Mouse (Mus musculus): ENCODE measurements around the gene Ly6g6d. TPM values are rescaled to one million over a fixed set of nuclear protein-coding genes. Genes with fewer than 3 reads are reported as not detected.
"Not testable (repeated sequence)": the region's sequence is repeated elsewhere in the genome, so short reads cannot be mapped to it uniquely, and the experiment has no call there.

The Ly6g6d gene
- polyA plus RNA-seq (2012; rRNA removed), result 2.3 and 2.9 TPM in 2 replicates

DNA sequence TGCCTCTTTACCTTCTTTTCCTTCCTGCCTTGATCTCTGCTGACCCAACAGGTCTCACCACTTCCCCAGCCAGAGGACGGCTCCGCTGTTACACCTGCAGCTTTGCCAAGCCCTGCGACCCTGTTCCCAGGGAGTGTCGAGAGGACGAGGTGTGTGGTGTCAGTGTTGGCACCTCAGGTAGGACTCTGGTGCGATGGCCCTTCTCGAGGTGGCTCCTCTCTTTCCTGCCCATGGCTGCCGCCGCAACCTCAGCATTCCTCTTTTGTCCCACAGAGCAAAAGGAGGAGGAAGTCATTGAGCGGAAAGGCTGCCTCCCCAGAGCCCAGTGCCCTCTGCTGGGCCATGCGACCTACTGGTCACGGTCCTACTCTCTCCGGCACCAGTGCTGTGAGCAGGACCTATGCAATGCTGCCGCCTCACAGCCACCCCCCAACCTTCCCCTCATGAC is at the start of gene Ly6g6d:
Ly6g6d (minus strand) TSS at position 280 of the 448 bp plus-strand sequence.
- no peak for DNase-seq (ENCODE audit: extremely low spot score in 1 of 2, low spot score in 1 of 2)

DNA sequence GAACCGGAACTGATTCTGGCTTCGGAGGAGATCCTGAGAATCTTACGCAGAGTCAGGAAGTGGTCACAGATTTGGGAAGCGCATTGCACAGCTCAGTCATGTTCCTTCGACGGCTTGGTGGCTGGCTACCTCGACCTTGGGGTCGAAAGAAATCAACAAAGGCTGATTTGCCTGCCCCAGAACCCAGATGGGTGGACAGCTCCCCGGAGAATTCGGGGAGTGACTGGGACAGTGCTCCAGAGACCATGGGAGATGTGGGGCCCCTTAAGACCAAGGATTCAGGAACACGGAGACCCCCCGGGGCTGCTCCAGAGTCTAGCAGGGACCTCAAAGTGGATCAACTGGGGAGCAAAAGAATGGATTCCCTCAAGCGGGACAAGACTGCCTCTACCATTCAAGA is 49.2 kb upstream of the Ly6g6d start:
- DNase-seq (ENCODE audit: extremely low spot score in 1 of 2, low spot score in 1 of 2), result no peak

DNA sequence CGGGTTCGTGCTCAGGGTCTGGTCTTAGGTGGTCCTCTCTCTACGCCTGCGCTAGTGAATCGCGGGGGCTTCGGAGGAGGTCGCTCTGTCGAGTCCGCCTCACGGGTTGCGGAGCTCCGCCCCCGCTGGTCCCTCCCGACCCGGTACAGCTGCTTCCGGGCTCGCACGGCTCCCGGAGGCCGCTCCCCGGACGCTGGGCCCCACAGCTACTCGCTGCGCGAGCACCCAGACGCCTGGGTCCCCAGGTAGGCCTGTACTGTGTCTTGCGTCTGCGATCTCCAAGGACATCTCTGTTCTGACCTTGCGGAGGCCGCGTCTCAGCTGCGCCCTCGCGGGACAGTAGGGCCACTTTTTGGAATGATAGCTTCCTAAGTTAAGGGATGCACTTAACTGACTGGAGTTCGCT is 48.3 kb upstream of the Ly6g6d start, which contains the start of gene D17H6S53E:
D17H6S53E (plus strand) TSS at position 168 of the 406 bp plus-strand sequence.
- peak in 1 of 2 experiments; percentile 74 for DNase-seq (ENCODE audit: extremely low spot score in 1 of 2, low spot score in 1 of 2)

DNA sequence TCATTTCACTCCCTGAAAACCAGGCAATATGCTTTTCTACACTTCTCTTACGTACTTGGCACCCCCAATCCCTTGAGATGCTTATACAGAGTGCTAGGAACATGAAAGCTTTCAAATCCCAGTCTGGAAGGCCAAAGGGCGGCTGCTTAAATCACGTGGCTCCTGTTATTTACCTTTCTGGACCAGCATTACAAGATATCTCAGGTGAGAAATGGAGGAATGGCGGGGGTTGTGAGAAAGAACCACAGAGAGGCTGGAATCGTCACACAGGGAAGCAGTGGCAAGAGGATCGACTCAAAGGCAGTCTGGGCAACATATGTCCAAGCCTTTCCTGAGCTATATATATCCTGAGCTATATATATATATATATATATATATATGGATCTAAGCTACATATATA is 47.7 kb upstream of the Ly6g6d start:
- DNase-seq (ENCODE audit: extremely low spot score in 1 of 2, low spot score in 1 of 2), result no peak

DNA sequence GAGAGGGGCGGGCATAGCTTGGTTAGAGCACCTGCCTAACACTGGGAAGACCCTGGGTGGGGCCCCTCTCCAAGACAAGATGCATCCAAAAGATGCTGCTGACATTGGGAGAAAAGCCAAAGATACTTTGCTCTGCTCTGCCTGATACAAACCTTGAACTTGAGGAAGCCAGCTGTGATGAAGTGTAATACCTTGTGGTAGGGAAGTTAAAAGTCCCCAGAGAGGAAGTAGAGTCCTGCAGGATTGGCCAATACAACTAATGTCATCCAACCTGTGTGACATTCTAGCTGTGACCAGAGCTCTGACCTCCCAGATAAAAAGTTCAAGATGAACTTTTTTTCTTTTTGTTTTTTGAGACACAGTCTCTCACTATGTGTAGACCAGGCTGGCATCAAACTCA is 47.2 kb upstream of the Ly6g6d start:
- no peak for DNase-seq (ENCODE audit: extremely low spot score in 1 of 2, low spot score in 1 of 2)

DNA sequence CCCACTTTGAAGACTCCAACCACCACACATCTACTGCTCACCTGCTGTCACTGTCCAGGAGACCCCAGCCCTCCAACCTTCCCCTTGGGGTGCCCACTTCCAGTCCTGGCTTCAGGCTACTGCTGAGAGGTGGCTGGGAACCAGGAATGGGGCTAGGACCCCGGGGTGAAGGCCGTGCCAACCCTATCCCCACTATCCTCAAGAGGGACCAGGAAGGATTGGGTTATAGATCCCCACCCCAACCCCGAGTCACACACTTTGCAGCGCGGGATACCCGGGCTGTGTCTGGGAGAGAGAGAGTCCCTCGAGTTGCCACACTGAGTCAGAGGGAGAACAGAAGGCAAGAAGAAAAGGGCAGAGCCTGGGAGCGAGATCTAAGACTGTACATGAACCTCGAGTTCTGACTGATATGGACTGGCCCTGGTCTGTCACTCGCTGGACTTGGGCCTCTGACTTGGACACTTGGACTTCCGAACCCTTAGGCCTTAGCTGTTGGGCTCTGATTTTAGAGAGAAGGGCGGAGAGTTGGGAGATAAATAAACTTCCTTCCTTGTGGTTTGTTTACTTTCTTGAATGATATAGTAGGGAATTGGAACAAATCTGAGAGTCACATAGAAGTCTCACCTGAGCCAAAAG is 46.5 kb upstream of the Ly6g6d start:
- DNase-seq (ENCODE audit: extremely low spot score in 1 of 2, low spot score in 1 of 2), result not testable (repeated sequence)

DNA sequence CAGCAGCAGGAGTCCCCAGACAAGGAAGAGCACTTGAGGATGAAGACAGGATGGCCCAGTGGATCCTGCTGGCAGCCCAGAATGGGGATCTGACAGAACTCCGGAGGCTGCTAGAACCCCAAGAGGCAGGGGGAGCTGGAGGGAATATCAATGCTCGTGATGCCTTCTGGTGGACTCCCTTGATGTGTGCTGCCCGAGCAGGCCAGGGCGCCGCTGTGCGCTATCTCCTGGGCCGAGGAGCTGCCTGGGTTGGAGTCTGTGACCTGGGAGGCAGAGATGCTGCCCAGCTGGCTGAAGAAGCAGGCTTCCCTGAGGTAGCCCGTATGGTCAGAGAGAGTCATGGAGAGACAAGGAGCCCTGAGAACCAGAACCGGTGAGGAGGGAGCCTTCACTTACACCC is 45.4 kb upstream of the Ly6g6d start:
- DNase-seq (ENCODE audit: extremely low spot score in 1 of 2, low spot score in 1 of 2), result not testable (repeated sequence)

DNA sequence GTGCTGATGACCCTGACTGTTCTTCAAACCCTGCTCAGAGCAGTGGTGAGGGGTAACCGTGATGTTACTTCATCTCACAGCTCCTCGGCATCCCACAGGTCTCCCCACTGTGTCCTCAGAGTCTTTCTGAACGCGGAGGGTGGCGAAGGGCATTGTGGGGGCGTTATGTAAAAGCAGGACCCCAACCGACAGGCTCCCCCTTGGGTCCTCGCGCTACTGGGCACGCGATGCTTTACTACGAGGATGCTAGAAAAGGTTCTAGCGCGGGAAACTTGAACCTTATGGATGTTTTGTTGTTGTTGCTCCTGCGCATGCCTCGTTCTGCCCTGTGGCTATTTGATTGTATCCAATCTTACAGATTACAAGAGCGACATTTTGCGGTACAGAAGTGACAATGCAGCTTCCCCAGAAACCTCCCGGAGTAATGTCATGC is 44.0 kb upstream of the Ly6g6d start, which contains the start of gene Csnk2b:
Csnk2b (minus strand) TSS at position 183 of the 433 bp plus-strand sequence.
- peak; percentile 69 to 82 for DNase-seq (ENCODE audit: extremely low spot score in 1 of 2, low spot score in 1 of 2)

DNA sequence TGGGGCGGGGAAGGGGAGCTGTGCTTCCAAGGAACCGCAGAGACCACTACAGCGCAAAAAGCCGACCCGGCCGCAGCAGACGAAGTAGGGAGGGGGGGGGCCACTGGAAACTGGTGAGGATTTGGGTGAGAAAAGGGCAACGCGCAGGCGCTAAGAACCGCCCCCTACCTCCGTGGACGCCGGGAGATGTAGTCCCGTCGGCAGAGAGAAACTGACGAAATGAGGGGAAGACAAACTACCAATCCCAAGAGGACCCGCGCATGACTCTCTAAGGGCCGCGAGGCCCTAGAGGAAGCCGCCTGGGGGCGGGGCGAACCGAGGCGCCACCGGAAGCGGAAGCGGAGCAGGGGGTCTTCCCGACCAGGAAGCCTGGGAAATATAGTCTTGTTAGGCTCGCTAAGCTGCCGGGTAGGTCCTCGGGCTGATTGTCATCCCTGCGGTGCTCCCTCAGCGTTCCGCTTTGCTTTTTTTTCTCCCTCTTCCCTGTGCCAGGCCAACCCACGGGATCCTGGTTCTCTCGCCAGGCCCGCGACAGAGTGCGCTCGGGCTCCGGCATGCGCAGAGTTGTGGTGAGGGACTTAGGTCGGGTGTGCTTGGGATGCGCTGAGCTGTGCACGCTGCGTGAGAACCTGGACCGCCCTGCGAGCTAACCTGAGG is 43.4 kb upstream of the Ly6g6d start, which contains the start of gene Gpank1:
Gpank1 (plus strand) TSS at position 313 of the 657 bp plus-strand sequence.
- DNase-seq (ENCODE audit: extremely low spot score in 1 of 2, low spot score in 1 of 2), result peak; percentile 98

DNA sequence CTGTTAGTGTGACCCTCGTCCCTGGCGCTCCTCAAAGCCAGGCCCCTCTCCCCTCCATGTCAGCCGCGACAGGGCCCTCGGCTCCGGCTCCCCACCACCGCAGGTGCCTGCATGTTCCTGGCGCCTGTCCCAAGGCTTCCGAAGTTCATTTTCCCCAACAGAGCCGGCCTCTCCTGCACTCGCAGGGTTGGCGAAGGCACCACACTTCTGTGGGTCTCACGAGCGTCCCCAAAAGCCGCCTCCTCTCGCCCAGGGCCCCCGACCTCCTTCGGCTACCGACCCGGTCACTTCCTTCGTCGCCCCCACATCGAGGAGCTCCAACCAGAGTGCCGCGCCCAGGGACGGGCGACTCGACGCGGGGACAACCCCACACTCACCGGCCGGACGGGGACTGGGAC is 42.9 kb upstream of the Ly6g6d start:
- DNase-seq (ENCODE audit: extremely low spot score in 1 of 2, low spot score in 1 of 2), result no peak

DNA sequence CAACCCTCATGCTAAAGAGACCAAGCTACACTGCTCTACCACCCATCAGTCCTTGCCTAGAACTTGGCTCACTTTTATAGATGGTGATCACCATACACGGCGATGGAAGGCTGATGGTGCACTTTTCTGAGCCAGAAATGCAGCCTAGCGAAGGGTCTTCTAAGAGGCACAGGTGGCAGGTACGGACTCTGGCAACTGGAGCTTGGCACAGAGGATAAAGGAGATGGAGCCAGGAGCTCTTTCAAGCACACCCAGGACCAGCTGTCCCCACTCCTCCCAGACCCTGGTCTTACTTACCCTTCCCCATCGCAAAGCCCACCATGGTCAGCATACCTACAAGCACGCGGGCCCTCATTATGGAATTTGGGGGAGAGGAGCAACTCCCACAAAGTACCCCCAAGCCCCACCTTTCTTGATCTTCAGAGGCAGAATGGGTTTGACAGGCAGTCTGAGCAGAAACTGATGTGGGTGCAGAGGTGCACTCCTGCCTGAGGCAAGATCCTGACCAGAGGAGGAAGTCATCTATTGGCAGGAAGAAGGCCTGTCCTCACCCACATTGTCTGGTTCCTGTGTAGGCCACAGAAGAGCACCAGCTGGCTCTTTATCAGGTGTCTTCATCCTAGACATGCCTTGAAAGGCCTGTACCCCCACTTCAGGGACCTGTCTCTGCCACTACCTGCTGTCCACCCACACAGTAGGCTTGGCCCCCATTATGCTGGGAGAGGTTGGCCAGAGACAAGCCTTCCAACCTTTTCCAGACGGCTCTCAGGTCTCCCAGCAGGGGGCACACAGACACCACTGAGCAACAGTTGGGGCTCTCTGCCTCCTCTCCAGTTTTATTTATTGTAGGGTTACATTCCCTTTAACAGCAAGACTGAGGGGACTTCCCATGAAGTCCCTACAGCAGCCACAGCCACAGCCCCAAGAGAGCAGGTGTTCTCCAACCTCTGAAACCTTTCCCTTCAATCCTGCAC is 37.5 kb upstream of the Ly6g6d start, which contains the start of gene Ly6g5b:
Ly6g5b (minus strand) TSS at position 383 of the 974 bp plus-strand sequence.
- no peak for DNase-seq (ENCODE audit: extremely low spot score in 1 of 2, low spot score in 1 of 2)

DNA sequence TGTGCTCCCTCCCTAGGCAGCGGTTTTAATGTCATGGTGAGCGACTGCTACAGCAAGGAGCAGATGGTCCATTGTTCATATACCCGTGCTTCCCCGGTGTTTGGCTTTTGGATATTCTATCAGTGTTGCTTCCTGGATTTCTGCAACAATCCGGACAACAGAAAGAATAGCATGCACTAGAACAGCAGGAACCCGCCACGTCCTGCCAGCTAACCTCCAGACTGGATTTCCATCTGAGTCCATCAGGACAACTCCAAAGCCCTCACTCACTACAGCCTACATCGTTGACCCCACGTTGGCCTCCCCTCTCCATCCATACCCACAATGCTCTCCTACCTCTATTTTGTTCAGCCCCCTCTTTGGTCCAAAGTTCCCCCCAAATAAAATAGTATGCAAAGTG is 33.9 kb upstream of the Ly6g6d start:
- DNase-seq (ENCODE audit: extremely low spot score in 1 of 2, low spot score in 1 of 2), result no peak

DNA sequence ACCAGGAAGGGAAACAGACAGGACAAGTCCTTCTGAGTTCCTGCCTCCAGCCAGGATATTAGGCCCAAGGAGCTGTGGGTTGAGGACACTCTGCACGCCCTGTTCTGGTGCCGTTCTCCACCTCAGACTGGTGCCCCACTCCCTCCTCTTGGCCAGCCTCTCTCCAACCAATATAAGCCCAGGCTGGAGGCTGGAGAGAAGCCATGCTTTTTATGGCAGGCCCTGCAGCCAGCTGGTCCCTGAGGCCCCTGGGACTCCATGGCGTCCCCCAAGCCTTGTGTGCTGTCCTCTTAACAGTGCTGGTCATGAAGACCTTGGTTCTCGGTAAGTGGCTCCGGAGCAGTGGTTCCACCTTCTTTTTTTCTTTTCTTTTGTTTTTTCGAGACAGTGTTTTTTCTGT is 30.2 kb upstream of the Ly6g6d start, which contains the start of gene Ly6g5c:
Ly6g5c (plus strand) TSS at position 183 of the 400 bp plus-strand sequence.
- no peak for DNase-seq (ENCODE audit: extremely low spot score in 1 of 2, low spot score in 1 of 2)

DNA sequence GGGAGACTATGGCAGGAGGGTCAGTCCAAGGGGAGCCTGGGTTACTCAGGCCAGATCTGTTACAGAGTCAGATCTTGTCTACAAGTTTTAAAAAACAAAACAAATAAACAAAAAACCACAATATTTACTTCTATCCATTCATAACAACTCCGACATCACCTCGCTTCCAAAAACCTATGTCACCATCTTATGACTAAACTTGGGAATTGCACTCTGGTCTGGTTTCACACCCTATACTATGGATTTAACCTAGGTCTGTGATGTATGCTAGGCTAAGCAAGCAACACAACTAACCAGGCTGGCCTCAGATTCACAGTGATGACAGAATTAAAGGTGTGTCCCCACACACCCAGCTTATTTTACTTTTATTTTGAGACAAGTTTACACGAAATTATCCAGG is 28.7 kb upstream of the Ly6g6d start:
- DNase-seq (ENCODE audit: extremely low spot score in 1 of 2, low spot score in 1 of 2), result no peak

DNA sequence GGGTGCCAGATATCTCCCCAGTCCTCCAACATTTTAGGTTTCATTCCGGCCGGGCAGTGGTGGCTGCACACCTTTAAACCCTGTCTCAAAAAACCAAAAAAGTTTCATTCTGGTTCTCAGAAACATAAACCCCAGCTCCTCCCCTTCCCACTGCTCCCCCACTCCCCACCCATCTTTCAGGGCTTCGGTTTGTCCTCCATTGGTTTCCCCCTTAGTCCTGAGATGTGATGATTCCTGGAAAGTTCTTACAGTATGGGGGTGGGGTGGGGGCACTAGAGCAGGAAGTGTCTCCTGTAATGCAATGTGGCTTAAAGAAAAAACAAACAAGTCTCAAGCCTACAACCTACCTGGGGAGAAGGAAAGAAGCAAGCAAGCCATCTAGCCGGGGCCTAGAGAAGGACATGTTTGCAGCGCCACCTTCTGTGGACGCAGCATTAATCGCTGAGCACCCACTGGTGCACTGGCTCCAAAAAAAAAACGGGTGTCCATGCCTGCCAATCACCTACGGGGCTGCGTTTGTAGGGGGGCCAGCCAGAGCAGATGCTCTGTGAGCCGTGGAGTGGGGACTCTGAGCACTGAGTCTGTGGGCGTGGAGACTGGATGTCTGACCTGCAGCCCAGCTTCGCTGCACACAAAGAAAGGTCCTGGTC is 28.0 kb upstream of the Ly6g6d start:
- DNase-seq (ENCODE audit: extremely low spot score in 1 of 2, low spot score in 1 of 2), result no peak

DNA sequence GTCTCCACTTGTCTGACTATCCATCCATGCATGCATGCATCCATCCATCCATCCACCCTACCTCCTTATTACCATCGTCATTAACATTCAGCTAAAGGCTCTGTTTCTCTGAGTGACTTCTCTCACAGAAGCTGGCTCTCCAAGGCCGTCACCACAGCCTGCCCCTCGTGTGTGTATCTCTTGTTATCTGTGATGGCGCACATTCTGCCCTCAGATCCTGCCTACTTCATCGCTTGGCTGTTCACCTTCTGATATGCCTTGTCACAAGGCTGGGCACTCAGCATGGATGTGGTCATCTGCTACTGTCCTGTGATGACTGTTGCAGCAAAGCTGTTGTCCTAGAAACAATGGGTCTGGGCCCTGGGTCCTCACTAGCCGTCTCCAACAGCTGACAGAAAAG is 26.9 kb upstream of the Ly6g6d start:
- no peak for DNase-seq (ENCODE audit: extremely low spot score in 1 of 2, low spot score in 1 of 2)

DNA sequence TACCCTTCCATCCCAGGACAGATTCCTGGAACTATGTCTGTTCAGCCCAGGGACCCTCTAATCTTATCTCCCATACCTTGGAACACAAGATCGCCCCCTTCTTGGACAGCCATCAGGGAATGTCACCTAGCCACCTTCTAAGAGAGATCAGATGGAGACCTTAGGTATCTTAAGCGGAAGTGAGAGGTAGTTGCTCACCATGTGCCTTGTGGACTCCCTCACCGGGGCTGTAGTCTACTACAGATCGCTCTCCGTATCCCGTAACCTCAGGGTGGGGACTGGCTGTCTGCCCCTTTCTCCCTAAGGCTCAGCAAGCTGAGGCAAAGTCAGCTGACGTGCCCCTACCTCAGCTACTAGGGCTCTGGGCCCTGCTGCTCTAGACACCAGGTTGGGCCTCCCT is 26.2 kb upstream of the Ly6g6d start:
- DNase-seq (ENCODE audit: extremely low spot score in 1 of 2, low spot score in 1 of 2), result no peak

DNA sequence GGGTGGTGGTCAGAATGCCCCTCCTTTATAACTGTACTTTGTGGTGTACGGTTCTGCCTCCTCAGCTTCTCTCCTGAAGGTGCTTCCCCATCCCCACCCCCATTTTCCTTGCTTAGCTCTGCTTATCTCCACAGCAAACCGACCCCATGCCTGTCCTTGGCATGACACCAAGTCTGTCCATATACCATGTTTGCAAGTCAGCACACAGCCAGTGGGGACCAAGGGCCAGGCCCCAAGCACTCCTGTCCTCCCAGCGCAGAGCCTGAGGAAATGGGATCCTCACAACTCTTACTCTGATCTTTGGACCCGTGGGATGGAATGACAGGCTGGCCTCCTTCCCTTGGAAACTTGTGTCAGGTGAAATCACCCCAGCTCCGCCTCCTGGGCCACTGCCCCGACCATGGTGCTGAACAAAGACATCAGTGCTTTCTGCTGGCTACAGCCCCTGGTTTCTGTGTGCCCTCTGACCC is 25.4 kb upstream of the Ly6g6d start:
- DNase-seq (ENCODE audit: extremely low spot score in 1 of 2, low spot score in 1 of 2), result no peak

DNA sequence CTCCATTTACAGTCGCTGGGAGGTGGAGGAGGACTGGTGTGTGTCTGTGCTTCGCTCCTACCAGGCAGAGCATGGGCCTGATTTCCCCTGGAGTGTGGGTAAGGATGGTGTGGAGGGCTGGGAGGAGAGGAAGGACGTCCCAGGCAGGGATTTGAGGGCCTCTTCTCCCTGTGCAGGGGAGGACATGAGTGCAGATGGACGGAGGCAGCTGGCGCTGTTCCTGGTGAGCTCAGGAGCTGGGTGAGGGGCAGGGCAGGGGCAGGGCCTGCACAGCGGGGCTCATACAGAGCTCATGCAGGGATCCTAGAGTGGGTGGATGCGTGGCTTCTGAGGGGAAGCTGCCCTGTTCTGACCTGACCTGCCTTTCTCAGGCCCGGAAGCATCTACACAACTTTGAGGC is 24.4 kb upstream of the Ly6g6d start:
- DNase-seq (ENCODE audit: extremely low spot score in 1 of 2, low spot score in 1 of 2), result no peak

DNA sequence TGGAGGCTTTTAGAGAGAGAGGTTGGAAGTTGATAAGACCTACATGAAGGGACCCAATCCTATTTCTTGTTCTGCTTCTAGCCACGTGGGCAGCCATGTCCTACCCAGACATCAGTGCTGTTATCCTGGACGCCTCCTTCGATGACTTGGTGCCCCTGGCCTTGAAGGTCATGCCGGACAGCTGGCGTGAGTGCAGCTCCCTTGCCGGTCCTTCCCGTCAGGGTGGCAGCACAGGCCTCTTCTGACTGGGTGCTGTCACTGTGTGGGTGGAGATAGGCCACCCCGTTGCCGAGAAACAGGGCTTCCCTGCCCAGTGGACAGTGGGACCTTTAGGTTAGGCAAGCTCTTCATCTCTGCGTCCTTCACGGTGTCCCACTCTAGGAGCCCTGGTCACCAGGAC is 23.3 kb upstream of the Ly6g6d start:
- DNase-seq (ENCODE audit: extremely low spot score in 1 of 2, low spot score in 1 of 2), result no peak
